Mouse (Mus musculus): ENCODE measurements at regions not wholly inside any gene's neighbourhood (a gene's known extent, or its start where the extent isn't known, plus 50 kb on each side); places are given as distances from the start of the nearest gene placed in this dataset.

DNA sequence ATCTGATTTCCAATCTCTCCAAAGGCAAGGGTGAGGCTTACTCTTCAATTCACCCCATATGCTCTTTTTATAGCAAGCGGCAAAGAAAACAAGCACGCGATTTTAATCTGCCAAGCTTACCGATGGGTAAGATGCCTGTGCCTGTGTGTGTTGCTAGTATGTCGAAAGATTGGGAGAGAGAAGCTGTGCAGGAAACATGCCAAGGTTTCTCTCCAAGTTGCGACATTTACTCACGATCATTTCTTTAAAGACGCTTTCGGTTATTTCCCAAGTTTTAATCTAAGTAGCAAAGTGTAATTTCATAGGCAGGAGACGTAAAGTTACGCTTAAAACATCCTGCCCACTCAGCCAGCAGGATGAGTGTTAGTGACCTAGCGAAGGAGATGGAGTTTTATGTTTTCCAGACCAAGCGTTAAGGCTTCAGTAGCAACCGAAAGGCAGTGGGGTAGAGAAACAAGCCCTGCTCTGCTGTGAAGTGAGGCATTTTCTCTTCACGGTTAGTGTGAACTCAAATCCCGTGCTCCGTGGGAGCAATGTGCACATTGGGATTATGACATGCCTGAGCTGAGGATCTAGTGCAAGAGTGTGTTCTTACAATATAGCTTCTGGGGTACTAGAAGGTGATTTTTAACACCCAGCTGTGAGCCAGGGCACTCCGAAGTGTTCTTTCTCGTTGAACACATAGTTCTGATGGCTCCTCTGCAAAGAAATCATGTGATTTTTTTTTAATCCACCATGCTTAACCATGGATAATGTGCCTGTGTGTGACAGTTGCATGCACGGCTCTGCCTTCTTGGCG is 152.6 kb upstream of the Slc38a2 start:
- H3K36me3 ChIP-seq (ENCODE audit: control insufficient read depth in 1 of 2, insufficient read depth in 2 of 2, low read length in 2 of 2) = no peaks in the 10 kb centered on the region
- no peak overlapping the region for H3K27ac ChIP-seq (ENCODE audit: control insufficient read depth, low read depth, low read length)
- no peaks in the 10 kb centered on the region for H3K4me1 ChIP-seq (ENCODE audit: control insufficient read depth in 1 of 2, insufficient read depth in 2 of 2, low read length in 2 of 2)
- no peak overlapping the region for H3K4me3 ChIP-seq (ENCODE audit: control insufficient read depth in 1 of 2, insufficient read depth in 1 of 2, low read depth in 2 of 2, low read length in 2 of 2)
- no peak overlapping the region for H3K9ac ChIP-seq (ENCODE audit: control insufficient read depth, low read depth, low read length, poor library complexity, severe bottlenecking)
- no peaks in the 10 kb centered on the region for H3K79me2 ChIP-seq (ENCODE audit: control insufficient read depth, insufficient read depth, low read length, poor library complexity)
- 0 out of 4 replicates have a peak, but pooled peaks cover 0 to 2% of the 10 kb centered on the region in 2 experiments for H3K27me3 ChIP-seq (ENCODE audit: control insufficient read depth in 1 of 2, insufficient read depth in 2 of 2, low read length in 2 of 2)
- H3K9me3 ChIP-seq (replicated peaks; ENCODE audit: insufficient read depth, low read length) = no peaks in the 10 kb centered on the region
- no peak for TF ChIP-seq E2F4 (IDR thresholded peaks at IDR 0.05; ENCODE audit: borderline replicate concordance, low read depth, low read length)
- TF ChIP-seq KAT2A (conservative IDR thresholded peaks at IDR 0.05; ENCODE audit: low read depth, low read length) = no peak
- TF ChIP-seq SIN3A (IDR thresholded peaks at IDR 0.05; ENCODE audit: low read length) = no peak
- TF ChIP-seq POLR2AphosphoS2 (IDR thresholded peaks at IDR 0.05; ENCODE audit: low read length) = no peak
- TF ChIP-seq ZNF384 (IDR thresholded peaks at IDR 0.05; ENCODE audit: low read depth, low read length) = no peak
- no peak for DNase-seq (ENCODE audit: low read depth, low spot score)

GRCm38 (mm10) chr15:96848150-96848549 is 148.6 kb upstream of the Slc38a2 start:
- H3K4me1 ChIP-seq (ENCODE audit: control insufficient read depth in 1 of 2, insufficient read depth in 2 of 2, low read length in 2 of 2) = no peaks in the 10 kb centered on the region
- TF ChIP-seq ELF1 (IDR thresholded peaks at IDR 0.05; ENCODE audit: low read depth, low read length) (no peak), E2F4 (IDR thresholded peaks at IDR 0.05; ENCODE audit: borderline replicate concordance, low read depth, low read length) (no peak), MXI1 (IDR thresholded peaks at IDR 0.05; ENCODE audit: low read depth, low read length) (no peak), MAFK (IDR thresholded peaks at IDR 0.05; ENCODE audit: borderline replicate concordance, low read depth, low read length) (no peak), GATA1 (IDR thresholded peaks at IDR 0.05; ENCODE audit: low read depth, low read length) (no peak), POLR2AphosphoS5 (IDR thresholded peaks at IDR 0.05; ENCODE audit: borderline replicate concordance, low read depth, low read length) (no peak), ZNF384 (IDR thresholded peaks at IDR 0.05; ENCODE audit: low read depth, low read length) (no peak), CHD2 (IDR thresholded peaks at IDR 0.05; ENCODE audit: low read length) (no peak), GABPA (IDR thresholded peaks at IDR 0.05; ENCODE audit: low read depth, low read length) (no peak), RCOR1 (IDR thresholded peaks at IDR 0.05; ENCODE audit: low read depth, low read length) (no peak), ZMIZ1 (IDR thresholded peaks at IDR 0.05; ENCODE audit: low read depth, low read length) (no peak), UBTF (IDR thresholded peaks at IDR 0.05; ENCODE audit: borderline replicate concordance, insufficient read depth, low read depth, low read length) (no peak), ETS1 (IDR thresholded peaks at IDR 0.05; ENCODE audit: low read depth, low read length) (no peak), MYB (IDR thresholded peaks at IDR 0.05; ENCODE audit: low read depth, low read length) (no peak), CHD1 (IDR thresholded peaks at IDR 0.05; ENCODE audit: low read depth, low read length) (no peak), CTCF (IDR thresholded peaks at IDR 0.05 in 2 of 3, conservative IDR thresholded peaks at IDR 0.05 in 1 of 3; ENCODE audit: control insufficient read depth in 1 of 3, insufficient read depth in 1 of 3, low read depth in 2 of 3, low read length in 3 of 3, poor library complexity in 1 of 3, severe bottlenecking in 1 of 3) (peak; percentile 81 to 97 (median 86)), RAD21 (IDR thresholded peaks at IDR 0.05; ENCODE audit: low read depth, low read length) (peak; percentile 61), NRF1 (IDR thresholded peaks at IDR 0.05; ENCODE audit: insufficient read depth, low read depth, low read length, poor library complexity, severe bottlenecking) (no peak), NELFE (IDR thresholded peaks at IDR 0.05; ENCODE audit: low read depth, low read length) (no peak), JUND (IDR thresholded peaks at IDR 0.05; ENCODE audit: low read depth, low read length) (no peak), ZC3H11A (IDR thresholded peaks at IDR 0.05; ENCODE audit: low read depth, low read length) (peak; percentile 46; the same call in 1 of the 2 replicates), POLR2AphosphoS2 (IDR thresholded peaks at IDR 0.05; ENCODE audit: low read length) (no peak), ZKSCAN1 (IDR thresholded peaks at IDR 0.05; ENCODE audit: low read depth, low read length) (no peak), SMC3 (IDR thresholded peaks at IDR 0.05; ENCODE audit: low read depth, low read length) (peak; percentile 84), EP300 (IDR thresholded peaks at IDR 0.05; ENCODE audit: low read depth in 1 of 2, low read length in 2 of 2) (no peak), MYC (IDR thresholded peaks at IDR 0.05; ENCODE audit: low read depth, low read length) (no peak)
- DNase-seq (ENCODE audit: low read depth, low spot score) = peak; percentile 82
- no peaks in the 10 kb centered on the region for H3K27me3 ChIP-seq (ENCODE audit: control insufficient read depth in 1 of 2, insufficient read depth in 2 of 2, low read length in 2 of 2)
- H3K36me3 ChIP-seq (ENCODE audit: control insufficient read depth in 1 of 2, insufficient read depth in 2 of 2, low read length in 2 of 2) = no peaks in the 10 kb centered on the region
- no peaks in the 10 kb centered on the region for H3K79me2 ChIP-seq (ENCODE audit: control insufficient read depth, insufficient read depth, low read length, poor library complexity)
- H3K9ac ChIP-seq (ENCODE audit: control insufficient read depth, low read depth, low read length, poor library complexity, severe bottlenecking) = no peak overlapping the region
- no peaks in the 10 kb centered on the region for H3K9me3 ChIP-seq (replicated peaks; ENCODE audit: insufficient read depth, low read length)
- H3K27ac ChIP-seq (ENCODE audit: control insufficient read depth, low read depth, low read length) = no peak overlapping the region
- H3K4me3 ChIP-seq (ENCODE audit: control insufficient read depth in 1 of 2, insufficient read depth in 1 of 2, low read depth in 2 of 2, low read length in 2 of 2) = no peak overlapping the region

Measured in MEL (cell line).